Comparison of ENCODE assay signal across 8 mouse cellular contexts in the genomic region with DNA sequence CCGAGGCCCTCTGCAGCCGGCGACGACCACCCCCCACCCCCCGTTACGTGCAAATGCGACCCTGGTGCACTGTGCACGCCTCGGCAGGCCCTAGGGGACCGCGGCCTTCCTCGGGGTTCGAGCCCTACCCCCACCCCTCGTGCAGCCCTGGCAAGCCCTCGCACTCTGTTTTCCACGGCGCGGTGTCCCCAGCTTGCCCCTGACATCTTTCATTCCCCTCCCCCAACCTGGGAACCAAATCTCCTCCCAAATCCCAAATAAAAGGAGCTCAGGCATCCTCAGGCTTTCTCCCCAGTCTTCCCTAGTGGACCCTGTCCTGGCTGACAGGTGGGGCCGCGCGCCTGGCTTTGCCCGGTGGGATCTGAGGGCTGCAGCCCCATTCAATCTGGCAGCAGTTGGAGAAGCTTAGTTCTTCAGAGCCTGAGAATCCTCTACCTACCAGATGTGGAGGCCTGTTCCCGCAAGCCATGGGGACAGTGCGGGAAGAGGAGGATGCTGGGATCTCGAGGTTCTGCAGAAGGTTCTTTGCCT. TPM values are rescaled to one million over a fixed set of nuclear protein-coding genes. Genes with fewer than 3 reads are reported as not detected.
A peak's percentile ranks its signal among the peaks of the same experiment; 100 is the strongest.
DNase-seq lines count a peak whose midpoint lies in the region; ATAC-seq and TF ChIP-seq lines count a peak whose summit lies in the region.

Dusp1 (minus strand) TSS at position 478 of the 531 bp plus-strand sequence.

- WGBS in kidney, embryonic 15.5 days, result under 1% methylated on average over 25 of the region's 25 CpGs
- 1% methylated on average over 25 of the region's 25 CpGs for WGBS in limb, embryonic 13.5 days
- WGBS in neural tube, embryonic 15.5 days, result 1% methylated on average over 25 of the region's 25 CpGs

- H3K27me3 ChIP-seq in kidney, embryonic 15.5 days, result no peaks in the 10 kb centered on the region
- no peaks in the 10 kb centered on the region for H3K27me3 ChIP-seq in limb, embryonic 13.5 days
- H3K27me3 ChIP-seq in neural tube, embryonic 15.5 days (replicated peaks), result no peaks in the 10 kb centered on the region

- ATAC-seq in kidney, embryonic 15.5 days (replicated peaks; ENCODE audit: low FRiP score), result peak; percentile 81
- ATAC-seq in limb, embryonic 13.5 days (ENCODE audit: low FRiP score, low read depth), result peak; percentile 74
- ATAC-seq in neural tube, embryonic 15.5 days (ENCODE audit: low FRiP score), result peak; percentile 83

- no peak for DNase-seq in kidney, postnatal 25 days
- peak; percentile 33 for DNase-seq in MN1 (ENCODE audit: low spot score)
- DNase-seq in heart, postnatal 25 days (ENCODE audit: low spot score), result no peak
- DNase-seq in cerebellum, postnatal 4 days (ENCODE audit: low spot score in 2 of 2), result no peak

- peak within 1 kb of the TSS; percentile 85 for H3K27ac ChIP-seq in kidney, embryonic 15.5 days
- peak within 1 kb of the TSS; percentile 80 for H3K27ac ChIP-seq in embryonic fibroblast, embryonic 13.5 days (ENCODE audit: insufficient read depth, low read length)
- peak within 1 kb of the TSS; percentile 67 for H3K27ac ChIP-seq in limb, embryonic 13.5 days
- peak within 1 kb of the TSS; percentile 85 for H3K27ac ChIP-seq in neural tube, embryonic 15.5 days (replicated peaks)

- intact Hi-C loops in heart, postnatal 25 days (cut with DNase I), result no loop called here

- peaks cover 26% of the 10 kb centered on the region for H3K36me3 ChIP-seq in kidney, embryonic 15.5 days
- H3K36me3 ChIP-seq in limb, embryonic 13.5 days, result peaks cover 34% of the 10 kb centered on the region
- H3K36me3 ChIP-seq in neural tube, embryonic 15.5 days, result peaks cover 29% of the 10 kb centered on the region

- H3K9me3 ChIP-seq in kidney, embryonic 15.5 days (replicated peaks), result no peaks in the 10 kb centered on the region; the same call in 1 of the 2 replicates
- 0 out of 2 replicates have a peak, but pooled peaks cover 7% of the 10 kb centered on the region for H3K9me3 ChIP-seq in limb, embryonic 13.5 days
- H3K9me3 ChIP-seq in neural tube, embryonic 15.5 days (replicated peaks), result no peaks in the 10 kb centered on the region

- H3K9ac ChIP-seq in kidney, embryonic 15.5 days, result peak within 1 kb of the TSS; percentile 85
- H3K9ac ChIP-seq in limb, embryonic 13.5 days, result peak within 1 kb of the TSS; percentile 89
- peak within 1 kb of the TSS; percentile 86 for H3K9ac ChIP-seq in neural tube, embryonic 15.5 days (replicated peaks)

- H3K4me1 ChIP-seq in kidney, embryonic 15.5 days, result peaks cover 48% of the 10 kb centered on the region
- H3K4me1 ChIP-seq in embryonic fibroblast, embryonic 13.5 days (ENCODE audit: control insufficient read depth, insufficient read depth, low read length), result peaks cover 6% of the 10 kb centered on the region; the same call in 1 of the 2 replicates
- peaks cover 25% of the 10 kb centered on the region for H3K4me1 ChIP-seq in limb, embryonic 13.5 days
- peaks cover 36% of the 10 kb centered on the region for H3K4me1 ChIP-seq in neural tube, embryonic 15.5 days

- no peak for TF ChIP-seq POLR2A in embryonic fibroblast, embryonic 13.5 days (IDR thresholded peaks at IDR 0.05; ENCODE audit: low read depth, low read length)

- TF ChIP-seq CTCF in embryonic fibroblast, embryonic 13.5 days (IDR thresholded peaks at IDR 0.05; ENCODE audit: borderline replicate concordance, insufficient read depth, low read length), result no peak

- peak within 1 kb of the TSS; percentile 90 for H3K4me2 ChIP-seq in kidney, embryonic 15.5 days
- peak within 1 kb of the TSS; percentile 94 for H3K4me2 ChIP-seq in limb, embryonic 13.5 days (replicated peaks)
- H3K4me2 ChIP-seq in neural tube, embryonic 15.5 days, result peak within 1 kb of the TSS; percentile 91

- H3K4me3 ChIP-seq in kidney, embryonic 15.5 days (replicated peaks), result peak within 1 kb of the TSS; percentile 84
- peak within 1 kb of the TSS; percentile 74 for H3K4me3 ChIP-seq in embryonic fibroblast, embryonic 13.5 days (ENCODE audit: insufficient read depth, low read length)
- peak within 1 kb of the TSS; percentile 82 for H3K4me3 ChIP-seq in limb, embryonic 13.5 days
- H3K4me3 ChIP-seq in neural tube, embryonic 15.5 days (replicated peaks), result peak within 1 kb of the TSS; percentile 76

RNA-seq across cellular contexts. Expression of gene Dusp1, which starts in this region (rescaled TPM):
- polyA plus RNA-seq in kidney, embryonic 15.5 days (2015; fragmentation: Nextera tagmentation; extraction: Ambion mirVana), result 23.1 and 24.8 TPM in 2 replicates
- polyA plus RNA-seq in embryonic fibroblast, embryonic 13.5 days (2011; ENCODE audit: insufficient read length, low read depth, missing spikeins), result 36.3 and 60.1 TPM in 2 replicates
- 10 to 100 TPM; 44.8 to 66.4 TPM for total RNA-seq in heart, postnatal 25 days (2021)
- polyA plus RNA-seq in limb, embryonic 13.5 days (2015; fragmentation: Nextera tagmentation; extraction: Ambion mirVana), result 17.5 and 18.9 TPM in 2 replicates
- 25.0 and 25.8 TPM in 2 replicates for polyA plus RNA-seq in neural tube, embryonic 15.5 days (2015; fragmentation: Nextera tagmentation; extraction: Ambion mirVana)
